Mouse (Mus musculus): ENCODE results near the gene Gm10775. TPM values are rescaled to one million over a fixed set of nuclear protein-coding genes. Genes with fewer than 3 reads are reported as not detected.

Gene Gm10775
- polyA plus RNA-seq, 1 experiment from 2014 or later: not detected

- peaks cover 3% of the 10 kb centered on the region; the same call in 1 of the 2 replicates for H3K4me1 ChIP-seq
- peak within 1 kb of the TSS; percentile 84 for H3K27ac ChIP-seq
- ATAC-seq (ENCODE audit: low FRiP score): peak; percentile 98
- H3K36me3 ChIP-seq (replicated peaks): peaks cover 21% of the 10 kb centered on the region
- peak within 1 kb of the TSS; percentile 74 for H3K9ac ChIP-seq
- H3K4me3 ChIP-seq (replicated peaks): peak within 1 kb of the TSS; percentile 65
- H3K4me2 ChIP-seq: peak within 1 kb of the TSS; percentile 56
- no peaks in the 10 kb centered on the region for H3K27me3 ChIP-seq
- under 1% methylated on average over 50 of the region's 50 CpGs for WGBS
- H3K9me3 ChIP-seq: peaks cover 32% of the 10 kb centered on the region
Measured at GRCm38 (mm10) chr13:65278383-65279341, 19.3 kb downstream of the Gm10775 start, which contains the start of gene Zfp369. Zfp369 (plus strand) TSS chr13:65278814.

DNA sequence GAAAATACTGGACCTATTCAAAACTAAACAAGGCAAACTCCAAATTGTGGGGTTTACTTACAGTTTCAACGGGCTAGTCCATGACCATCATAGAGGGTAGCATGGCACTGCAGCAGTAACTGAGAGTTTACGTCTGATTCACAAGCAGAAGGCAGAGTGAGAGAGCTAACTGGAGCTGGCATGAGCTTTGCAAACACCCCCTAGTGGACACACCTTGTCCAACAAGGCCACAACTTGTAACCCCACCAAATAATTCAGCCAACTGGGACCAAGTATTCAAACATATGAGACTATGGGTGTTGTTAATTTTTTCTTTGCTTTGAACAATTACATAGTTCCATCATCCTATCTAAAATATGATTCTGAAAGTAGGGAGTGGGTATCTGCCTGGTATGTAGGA is 27.4 kb downstream of the Gm10775 start:
- peaks cover 70% of the 10 kb centered on the region for H3K9me3 ChIP-seq

DNA sequence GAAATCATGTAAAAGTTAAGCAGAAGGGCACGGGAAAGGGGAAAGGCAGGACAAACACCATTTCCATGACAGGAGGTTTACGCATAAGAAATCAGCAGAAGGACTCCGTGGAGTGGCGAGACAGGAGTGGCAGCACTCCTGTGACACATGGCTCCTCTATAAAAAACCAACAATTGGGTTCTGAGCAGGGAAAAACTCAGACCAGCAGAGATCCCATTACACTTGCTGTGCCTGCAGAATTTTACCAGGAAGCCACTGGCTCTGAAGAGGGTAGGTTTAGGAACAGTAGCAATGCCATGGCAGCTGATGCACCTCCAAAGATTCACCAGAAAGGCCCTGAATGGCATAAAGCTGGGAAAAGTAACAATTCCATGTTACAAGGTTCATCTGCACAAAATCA is 37.0 kb downstream of the Gm10775 start:
- no peaks in the 10 kb centered on the region for H3K4me1 ChIP-seq
- H3K27me3 ChIP-seq: no peaks in the 10 kb centered on the region
- H3K4me2 ChIP-seq: no peak overlapping the region
- no peak for ATAC-seq (ENCODE audit: low FRiP score)
- H3K9ac ChIP-seq: no peak overlapping the region
- WGBS: 94% methylated on average over 4 of the region's 4 CpGs
- no peak overlapping the region for H3K4me3 ChIP-seq (replicated peaks)
- peaks cover 66% of the 10 kb centered on the region for H3K9me3 ChIP-seq
- H3K36me3 ChIP-seq (replicated peaks): peaks cover 68% of the 10 kb centered on the region
- no peak overlapping the region for H3K27ac ChIP-seq

More for the DNA sequence above, 27.4 kb downstream of the Gm10775 start:
- Histone ChIP-seq H3K4me3 (replicated peaks) (no peak overlapping the region), H3K4me2 (no peak overlapping the region), H3K27me3 (no peaks in the 10 kb centered on the region), H3K36me3 (replicated peaks) (peaks cover 75% of the 10 kb centered on the region), H3K4me1 (no peaks in the 10 kb centered on the region), H3K9ac (no peak overlapping the region), H3K27ac (no peak overlapping the region)
- 88% methylated on average over 2 of the region's 2 CpGs for WGBS
- no peak for ATAC-seq (ENCODE audit: low FRiP score)

Other genes with a start within 250 kb of the Gm10775 start
- gene Spata31d1c, start 226.5 kb upstream of the Gm10775 start, polyA plus RNA-seq (2016; fragmentation: Nextera tagmentation; extraction: Ambion mirVana): not detected in 2 replicates
- gene Prss47, start 206.8 kb upstream of the Gm10775 start, polyA plus RNA-seq (2016; fragmentation: Nextera tagmentation; extraction: Ambion mirVana): not detected in 2 replicates
- 41.1 and 46.3 TPM in 2 replicates for gene Mfsd14b, start 146.6 kb upstream of the Gm10775 start, polyA plus RNA-seq (2016; fragmentation: Nextera tagmentation; extraction: Ambion mirVana)
- not detected in 2 replicates for gene Olfr465-ps1, start 121.5 kb upstream of the Gm10775 start, polyA plus RNA-seq (2016; fragmentation: Nextera tagmentation; extraction: Ambion mirVana)
- gene Olfr466, start 109.3 kb upstream of the Gm10775 start, polyA plus RNA-seq (2016; fragmentation: Nextera tagmentation; extraction: Ambion mirVana): not detected in 2 replicates
- gene Nlrp4f, start 53.6 kb upstream of the Gm10775 start, polyA plus RNA-seq (2016; fragmentation: Nextera tagmentation; extraction: Ambion mirVana): not detected in 2 replicates
- 26.7 and 28.7 TPM in 2 replicates for gene Zfp369, start 19.3 kb downstream of the Gm10775 start, polyA plus RNA-seq (2016; fragmentation: Nextera tagmentation; extraction: Ambion mirVana)

Measured in forebrain, embryonic 12.5 days (tissue).